Mouse (Mus musculus): ENCODE measurements around the gene Ppp2r5c.

Gene Ppp2r5c

GRCm38 (mm10) chr12:110511856-110512433 is 65.0 kb downstream of the Ppp2r5c start:
- DNase-seq (ENCODE audit: low read depth, low spot score) = no peak

- DNase-seq (ENCODE audit: low read depth, low spot score) = no peak
These were observed 66.0 kb downstream of the Ppp2r5c start for GRCm38 (mm10) chr12:110512884-110513283.

- no peak for DNase-seq (ENCODE audit: low read depth, low spot score)
These were observed 68.8 kb downstream of the Ppp2r5c start for GRCm38 (mm10) chr12:110515676-110516075.

- DNase-seq (ENCODE audit: low read depth, low spot score) = no peak
These were observed 73.5 kb downstream of the Ppp2r5c start for GRCm38 (mm10) chr12:110520236-110520987.

- DNase-seq (ENCODE audit: low read depth, low spot score) = no peak
These were observed 76.6 kb downstream of the Ppp2r5c start for GRCm38 (mm10) chr12:110523526-110523925.

GRCm38 (mm10) chr12:110532711-110533110 is 85.8 kb downstream of the Ppp2r5c start:
- no peak for DNase-seq (ENCODE audit: low read depth, low spot score)

GRCm38 (mm10) chr12:110533151-110533550 is 86.2 kb downstream of the Ppp2r5c start:
- DNase-seq (ENCODE audit: low read depth, low spot score) = no peak

- no peak for DNase-seq (ENCODE audit: low read depth, low spot score)
These were observed 86.9 kb downstream of the Ppp2r5c start for GRCm38 (mm10) chr12:110533832-110534231.

GRCm38 (mm10) chr12:110535361-110535760 is 88.4 kb downstream of the Ppp2r5c start:
- no peak for DNase-seq (ENCODE audit: low read depth, low spot score)

- DNase-seq (ENCODE audit: low read depth, low spot score) = no peak
These were observed 90.8 kb downstream of the Ppp2r5c start for GRCm38 (mm10) chr12:110537751-110538150.

- no peak for DNase-seq (ENCODE audit: low read depth, low spot score)
These were observed 92.4 kb downstream of the Ppp2r5c start for GRCm38 (mm10) chr12:110539346-110539745.

GRCm38 (mm10) chr12:110539798-110540197 is 92.9 kb downstream of the Ppp2r5c start:
- DNase-seq (ENCODE audit: low read depth, low spot score) = no peak

GRCm38 (mm10) chr12:110540273-110540672 is 93.4 kb downstream of the Ppp2r5c start:
- no peak for DNase-seq (ENCODE audit: low read depth, low spot score)

- no peak for DNase-seq (ENCODE audit: low read depth, low spot score)
These were observed 94.1 kb downstream of the Ppp2r5c start for GRCm38 (mm10) chr12:110541001-110541400.

- DNase-seq (ENCODE audit: low read depth, low spot score) = no peak
These were observed 94.6 kb downstream of the Ppp2r5c start for GRCm38 (mm10) chr12:110541528-110541927.

- DNase-seq (ENCODE audit: low read depth, low spot score) = no peak
These were observed 98.3 kb downstream of the Ppp2r5c start for GRCm38 (mm10) chr12:110545040-110545701.

- no peak for DNase-seq (ENCODE audit: low read depth, low spot score)
These were observed 100.7 kb downstream of the Ppp2r5c start for GRCm38 (mm10) chr12:110547573-110547972.

- no peak for DNase-seq (ENCODE audit: low read depth, low spot score)
These were observed 102.7 kb downstream of the Ppp2r5c start for GRCm38 (mm10) chr12:110549437-110550112.

GRCm38 (mm10) chr12:110550364-110550763 is 103.4 kb downstream of the Ppp2r5c start:
- DNase-seq (ENCODE audit: low read depth, low spot score) = no peak

GRCm38 (mm10) chr12:110552113-110552512 is 105.2 kb downstream of the Ppp2r5c start:
- no peak for DNase-seq (ENCODE audit: low read depth, low spot score)

- no peak for DNase-seq (ENCODE audit: low read depth, low spot score)
These were observed 106.4 kb downstream of the Ppp2r5c start for GRCm38 (mm10) chr12:110553362-110553761.
